Mouse (Mus musculus): ENCODE data around the gene Ndrg4.

GRCm38 (mm10) chr8:95712395-95712794, 35.6 kb downstream of the Ndrg4 start:
- TF ChIP-seq POLR2A (IDR thresholded peaks at IDR 0.05; ENCODE audit: insufficient read length, low read depth) = no peak
- no peak for TF ChIP-seq MYOD1 (IDR thresholded peaks at IDR 0.05; ENCODE audit: control insufficient read depth in 1 of 3, insufficient read length in 2 of 3, low read depth in 2 of 3)
- TF ChIP-seq USF1 (IDR thresholded peaks at IDR 0.05; ENCODE audit: low read depth) = no peak
- TF ChIP-seq MAX (IDR thresholded peaks at IDR 0.05; ENCODE audit: low read depth) = no peak
- TF ChIP-seq E2F4 (IDR thresholded peaks at IDR 0.05; ENCODE audit: insufficient read depth) = no peak
- no peak for TF ChIP-seq POLR2AphosphoS2 (IDR thresholded peaks at IDR 0.05; ENCODE audit: insufficient read length, low read depth)
- TF ChIP-seq TCF3 (IDR thresholded peaks at IDR 0.05; ENCODE audit: insufficient read length, low read depth) = no peak

Measured in myocyte (in vitro differentiated cells).